Mouse (Mus musculus): ENCODE results near the gene 4930415O20Rik. TPM values are rescaled to one million over a fixed set of nuclear protein-coding genes. Genes with fewer than 3 reads are reported as not detected.

Gene 4930415O20Rik
- polyA plus RNA-seq, 2 experiments: not detected

GRCm38 (mm10) chr15:98608784-98609250, 38.0 kb downstream of the 4930415O20Rik start:
- DNase-seq (ENCODE audit: low read depth in 3 of 3, low spot score in 3 of 3): no peak

GRCm38 (mm10) chr15:98609331-98610130, 38.7 kb downstream of the 4930415O20Rik start, which contains the start of gene Adcy6:
Gene Adcy6, minus strand, starts transcription at chr15:98610076.
- Histone ChIP-seq H3K9ac (replicated peaks) (peak within 1 kb of the TSS; percentile 88), H3K4me2 (ENCODE audit: low read depth) (peak within 1 kb of the TSS; percentile 94), H3K4me3 (ENCODE audit: insufficient read depth in 1 of 2, low read depth in 2 of 2, low read length in 2 of 2) (peak within 1 kb of the TSS; percentile 68 to 82), H3K27ac (peak within 1 kb of the TSS; percentile 100), H3K4me1 (replicated peaks; ENCODE audit: control insufficient read depth in 2 of 2, insufficient read depth in 2 of 2, low read length in 1 of 2) (peaks cover 38 to 42% of the 10 kb centered on the region in 2 experiments), H3K27me3 (ENCODE audit: control insufficient read depth, insufficient read depth, low read length) (no peaks in the 10 kb centered on the region), H3K36me3 (replicated peaks; ENCODE audit: control insufficient read depth, insufficient read depth, low read depth) (no peaks in the 10 kb centered on the region), H3K9me3 (ENCODE audit: control insufficient read depth, low read length) (no peaks in the 10 kb centered on the region)
- WGBS (ENCODE audit: insufficient replicate concordance): under 1% methylated on average over 72 of the region's 75 CpGs
- ATAC-seq (ENCODE audit: insufficient read depth) (peak; percentile 36), DNase-seq (ENCODE audit: low read depth in 3 of 3, low spot score in 3 of 3) (no peak)
- TF ChIP-seq EP300 (IDR thresholded peaks at IDR 0.05; ENCODE audit: low read depth) (no peak), CTCF (IDR thresholded peaks at IDR 0.05; ENCODE audit: low read depth) (no peak)

More at GRCm38 (mm10) chr15:98608784-98609250, 38.0 kb downstream of the 4930415O20Rik start:
- TF ChIP-seq EP300 (IDR thresholded peaks at IDR 0.05; ENCODE audit: low read depth): no peak
- no peak; the same call in 1 of the 2 replicates for TF ChIP-seq CTCF (IDR thresholded peaks at IDR 0.05; ENCODE audit: low read depth)
- Histone ChIP-seq H3K27ac (peak overlapping the region; percentile 100), H3K27me3 (ENCODE audit: control insufficient read depth, insufficient read depth, low read length) (no peaks in the 10 kb centered on the region), H3K9ac (replicated peaks) (peak overlapping the region; percentile 88), H3K4me2 (ENCODE audit: low read depth) (peak overlapping the region; percentile 94), H3K4me1 (replicated peaks; ENCODE audit: control insufficient read depth in 2 of 2, insufficient read depth in 2 of 2, low read length in 1 of 2) (peaks cover 38 to 45% of the 10 kb centered on the region in 2 experiments), H3K9me3 (ENCODE audit: control insufficient read depth, low read length) (no peaks in the 10 kb centered on the region), H3K36me3 (replicated peaks; ENCODE audit: control insufficient read depth, insufficient read depth, low read depth) (peaks cover 6% of the 10 kb centered on the region), H3K4me3 (ENCODE audit: insufficient read depth in 1 of 2, low read depth in 2 of 2, low read length in 2 of 2) (peak overlapping the region; percentile 68 to 82)
- WGBS (ENCODE audit: insufficient replicate concordance): 2% methylated on average over 15 of the region's 26 CpGs
- ATAC-seq (ENCODE audit: insufficient read depth): no peak; the same call in none of the 2 replicates

- no peak for ATAC-seq (ENCODE audit: insufficient read depth)
- Histone ChIP-seq H3K4me1 (replicated peaks; ENCODE audit: control insufficient read depth in 2 of 2, insufficient read depth in 2 of 2, low read length in 1 of 2) (peaks cover 36 to 37% of the 10 kb centered on the region in 2 experiments), H3K27me3 (ENCODE audit: control insufficient read depth, insufficient read depth, low read length) (no peaks in the 10 kb centered on the region), H3K4me2 (ENCODE audit: low read depth) (peak overlapping the region; percentile 94), H3K9ac (replicated peaks) (peak overlapping the region; percentile 88), H3K27ac (peak overlapping the region; percentile 100; the same call in 1 of the 2 replicates), H3K36me3 (replicated peaks; ENCODE audit: control insufficient read depth, insufficient read depth, low read depth) (no peaks in the 10 kb centered on the region), H3K4me3 (ENCODE audit: insufficient read depth in 1 of 2, low read depth in 2 of 2, low read length in 2 of 2) (peak overlapping the region; percentile 68 to 82), H3K9me3 (ENCODE audit: control insufficient read depth, low read length) (no peaks in the 10 kb centered on the region)
- no peak for TF ChIP-seq CTCF (IDR thresholded peaks at IDR 0.05; ENCODE audit: low read depth)
- no peak for TF ChIP-seq EP300 (IDR thresholded peaks at IDR 0.05; ENCODE audit: low read depth)
- WGBS (ENCODE audit: insufficient replicate concordance): 9% methylated on average over 12 of the region's 12 CpGs
- no peak for DNase-seq (ENCODE audit: low read depth in 3 of 3, low spot score in 3 of 3)
Measured at GRCm38 (mm10) chr15:98610131-98610633, 39.4 kb downstream of the 4930415O20Rik start.

GRCm38 (mm10) chr15:98612229-98612628, 41.4 kb downstream of the 4930415O20Rik start:
- Histone ChIP-seq H3K4me1 (replicated peaks; ENCODE audit: control insufficient read depth in 2 of 2, insufficient read depth in 2 of 2, low read length in 1 of 2) (peaks cover 19 to 21% of the 10 kb centered on the region in 2 experiments), H3K4me3 (ENCODE audit: insufficient read depth in 1 of 2, low read depth in 2 of 2, low read length in 2 of 2) (no peak overlapping the region), H3K9me3 (ENCODE audit: control insufficient read depth, low read length) (no peaks in the 10 kb centered on the region), H3K27me3 (ENCODE audit: control insufficient read depth, insufficient read depth, low read length) (no peaks in the 10 kb centered on the region), H3K36me3 (replicated peaks; ENCODE audit: control insufficient read depth, insufficient read depth, low read depth) (no peaks in the 10 kb centered on the region), H3K4me2 (ENCODE audit: low read depth) (no peak overlapping the region), H3K9ac (replicated peaks) (no peak overlapping the region), H3K27ac (no peak overlapping the region)
- no peak for ATAC-seq (ENCODE audit: insufficient read depth)
- no peak for DNase-seq (ENCODE audit: low read depth in 3 of 3, low spot score in 3 of 3)
- TF ChIP-seq EP300 (IDR thresholded peaks at IDR 0.05; ENCODE audit: low read depth): no peak
- TF ChIP-seq CTCF (IDR thresholded peaks at IDR 0.05; ENCODE audit: low read depth): no peak
- 91% methylated on average over 3 of the region's 3 CpGs for WGBS (ENCODE audit: insufficient replicate concordance)

GRCm38 (mm10) chr15:98614551-98614950, 43.7 kb downstream of the 4930415O20Rik start:
- WGBS (ENCODE audit: insufficient replicate concordance): 72% methylated on average over 9 of the region's 9 CpGs
- TF ChIP-seq EP300 (IDR thresholded peaks at IDR 0.05; ENCODE audit: low read depth): no peak
- no peak for TF ChIP-seq CTCF (IDR thresholded peaks at IDR 0.05; ENCODE audit: low read depth)
- no peak overlapping the region for H3K9ac ChIP-seq (replicated peaks)
- ATAC-seq (ENCODE audit: insufficient read depth) (no peak), DNase-seq (ENCODE audit: low read depth in 3 of 3, low spot score in 3 of 3) (no peak)
- no peak overlapping the region for H3K4me2 ChIP-seq (ENCODE audit: low read depth)
- no peaks in the 10 kb centered on the region for H3K9me3 ChIP-seq (ENCODE audit: control insufficient read depth, low read length)
- no peak overlapping the region for H3K4me3 ChIP-seq (ENCODE audit: insufficient read depth in 1 of 2, low read depth in 2 of 2, low read length in 2 of 2)
- no peak overlapping the region for H3K27ac ChIP-seq
- peaks cover 10% of the 10 kb centered on the region; the same call in 1 of the 2 replicates for H3K27me3 ChIP-seq (ENCODE audit: control insufficient read depth, insufficient read depth, low read length)
- no peaks in the 10 kb centered on the region for H3K36me3 ChIP-seq (replicated peaks; ENCODE audit: control insufficient read depth, insufficient read depth, low read depth)
- peaks cover 5 to 9% of the 10 kb centered on the region in 2 experiments for H3K4me1 ChIP-seq (replicated peaks; ENCODE audit: control insufficient read depth in 2 of 2, insufficient read depth in 2 of 2, low read length in 1 of 2)

Data from liver, embryonic 14.5 days (tissue).